Mouse (Mus musculus): ENCODE data around the gene Fezf2. TPM values are rescaled to one million over a fixed set of nuclear protein-coding genes. Genes with fewer than 3 reads are reported as not detected.

Gene Fezf2
- total RNA-seq, 4 experiments from 2014 or later, result not detected

DNA sequence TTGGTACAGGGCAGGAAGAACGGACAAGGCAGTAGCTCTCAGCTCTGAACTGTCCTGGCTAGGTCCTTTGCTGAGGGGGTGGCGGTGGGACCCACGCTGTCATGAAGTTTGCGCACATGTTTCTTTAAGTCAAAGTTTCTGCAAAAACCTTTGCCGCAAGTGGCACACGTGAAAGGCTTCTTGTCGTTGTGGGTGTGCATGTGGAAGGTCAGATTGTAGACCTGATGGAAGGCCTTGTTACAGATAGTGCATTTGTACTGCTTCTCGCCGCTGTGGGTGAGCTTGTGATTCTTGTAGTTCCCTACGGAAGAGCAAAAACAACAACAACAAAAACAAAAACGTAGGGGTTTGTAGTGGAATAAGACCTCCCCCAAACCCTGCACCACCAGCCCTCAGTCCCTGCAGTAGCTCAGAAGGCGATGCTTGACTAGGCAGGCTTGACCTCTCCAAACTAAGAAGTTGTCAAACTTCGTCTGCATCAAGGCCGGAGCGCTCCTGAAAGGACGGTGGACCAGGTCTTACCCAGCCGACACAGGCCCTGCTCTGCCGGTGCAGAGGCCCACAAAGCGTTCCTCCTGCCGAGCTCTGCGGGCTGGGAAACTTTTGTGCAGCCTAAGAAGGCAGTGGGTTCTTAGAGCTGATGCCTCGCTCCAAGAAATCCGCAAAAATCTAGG is 5.4 kb downstream of the Fezf2 start:
- DNase-seq (ENCODE audit: low spot score), result no peak

DNA sequence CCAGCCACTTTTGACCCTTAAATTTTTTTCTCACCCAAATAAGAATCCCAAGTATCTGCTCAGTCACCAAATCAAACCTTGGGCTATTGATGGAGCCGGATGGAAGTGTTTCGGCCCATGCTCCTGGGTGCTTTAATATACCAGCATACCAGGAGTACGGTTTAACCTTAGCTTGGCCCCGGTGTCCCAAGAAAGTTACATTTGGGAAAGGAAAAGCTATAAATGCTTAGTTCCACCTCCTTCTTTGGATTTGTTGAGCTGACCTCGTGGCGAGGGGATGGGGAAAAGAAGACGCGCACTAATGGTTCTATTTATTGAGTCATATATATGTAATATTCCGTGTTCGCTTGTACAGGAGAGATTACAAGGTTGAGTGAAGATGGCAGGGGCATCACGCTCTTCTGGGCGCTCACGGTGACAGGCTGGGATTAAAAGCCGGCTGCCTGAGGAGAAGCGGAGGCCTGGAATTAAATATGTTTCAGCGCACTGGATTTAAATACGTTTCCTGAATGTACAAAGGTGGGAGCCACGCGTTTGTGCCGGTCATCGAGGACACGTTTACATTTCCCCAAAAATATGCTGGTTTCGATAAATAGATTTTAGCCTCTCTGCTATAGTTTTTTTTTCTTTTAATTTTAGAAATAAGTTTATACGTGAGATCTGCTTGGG is 6.1 kb downstream of the Fezf2 start:
- no peak for DNase-seq (ENCODE audit: low spot score)

DNA sequence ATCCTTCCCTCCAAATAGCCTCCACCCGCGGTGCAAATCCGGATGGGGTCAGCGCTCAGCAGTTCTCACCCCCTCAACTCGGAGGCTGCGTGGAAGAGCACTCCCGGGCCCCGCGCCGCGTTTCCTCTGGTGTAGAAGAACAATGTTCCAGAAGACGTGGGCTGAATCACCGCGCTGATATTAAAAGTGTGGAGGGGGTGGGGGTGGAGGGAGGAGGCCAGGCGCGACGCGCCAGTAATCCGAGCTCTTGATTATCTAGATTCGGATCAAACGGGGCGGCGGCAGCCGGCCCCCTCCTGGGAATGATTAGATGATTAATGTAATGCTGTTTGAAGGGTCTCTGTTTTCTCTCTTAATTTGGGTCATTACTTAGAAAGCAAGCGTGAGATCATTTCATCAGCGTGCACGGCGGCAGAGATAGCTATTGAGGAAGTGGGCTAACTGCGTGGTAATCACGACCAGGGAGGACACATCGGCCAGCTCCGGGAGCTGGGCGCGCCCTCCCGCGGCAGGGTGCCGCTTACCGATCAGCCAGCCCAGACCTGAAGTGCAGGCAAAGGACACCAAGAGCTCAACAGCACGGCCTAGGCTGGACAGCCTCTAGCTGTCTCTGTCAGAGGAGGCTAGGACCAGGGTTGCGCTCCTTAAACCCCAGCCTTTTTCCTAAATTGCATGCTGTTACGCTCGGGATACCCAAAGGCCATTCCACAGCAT is 6.8 kb downstream of the Fezf2 start:
- no peak for DNase-seq (ENCODE audit: low spot score)

DNA sequence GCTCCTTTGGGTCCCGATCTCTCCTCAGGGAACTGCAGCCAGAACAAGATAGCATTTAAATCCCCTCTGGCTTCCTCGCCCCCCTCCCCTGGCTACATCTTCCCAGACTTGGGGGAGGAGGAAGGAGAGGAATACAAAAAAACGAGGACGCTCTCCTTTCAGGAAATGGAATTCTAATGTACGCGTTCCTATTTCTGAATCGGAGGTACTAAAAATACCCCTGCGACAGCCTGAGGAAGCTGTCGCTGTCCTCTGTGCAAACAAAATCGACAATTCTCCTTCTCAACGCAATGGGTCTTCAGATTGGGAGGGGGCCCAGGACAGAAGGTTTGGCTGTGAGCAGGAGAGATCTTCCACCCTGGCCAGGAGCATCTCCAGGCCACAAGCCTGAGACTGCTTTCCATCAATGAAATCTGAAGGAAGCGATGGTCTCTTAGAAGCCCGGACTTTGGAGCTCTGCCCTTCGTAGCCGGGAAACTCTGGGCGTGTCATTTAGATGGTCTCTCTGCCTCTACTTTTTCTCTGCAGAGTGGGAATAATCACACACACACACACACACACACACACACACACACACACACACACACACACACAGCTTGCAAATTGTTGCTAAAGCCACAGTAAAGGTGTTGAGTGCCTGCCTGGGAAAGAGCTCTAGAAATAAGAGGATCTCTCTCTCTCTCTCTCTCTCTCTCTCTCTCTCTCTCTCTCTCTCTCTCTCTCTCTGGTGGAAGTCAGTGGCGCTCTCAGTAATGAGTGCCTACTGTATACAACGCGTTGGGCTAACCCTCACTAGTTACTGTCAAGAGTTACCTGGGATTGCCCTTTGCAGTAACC is 7.5 kb downstream of the Fezf2 start:
- DNase-seq (ENCODE audit: low spot score), result no peak

DNA sequence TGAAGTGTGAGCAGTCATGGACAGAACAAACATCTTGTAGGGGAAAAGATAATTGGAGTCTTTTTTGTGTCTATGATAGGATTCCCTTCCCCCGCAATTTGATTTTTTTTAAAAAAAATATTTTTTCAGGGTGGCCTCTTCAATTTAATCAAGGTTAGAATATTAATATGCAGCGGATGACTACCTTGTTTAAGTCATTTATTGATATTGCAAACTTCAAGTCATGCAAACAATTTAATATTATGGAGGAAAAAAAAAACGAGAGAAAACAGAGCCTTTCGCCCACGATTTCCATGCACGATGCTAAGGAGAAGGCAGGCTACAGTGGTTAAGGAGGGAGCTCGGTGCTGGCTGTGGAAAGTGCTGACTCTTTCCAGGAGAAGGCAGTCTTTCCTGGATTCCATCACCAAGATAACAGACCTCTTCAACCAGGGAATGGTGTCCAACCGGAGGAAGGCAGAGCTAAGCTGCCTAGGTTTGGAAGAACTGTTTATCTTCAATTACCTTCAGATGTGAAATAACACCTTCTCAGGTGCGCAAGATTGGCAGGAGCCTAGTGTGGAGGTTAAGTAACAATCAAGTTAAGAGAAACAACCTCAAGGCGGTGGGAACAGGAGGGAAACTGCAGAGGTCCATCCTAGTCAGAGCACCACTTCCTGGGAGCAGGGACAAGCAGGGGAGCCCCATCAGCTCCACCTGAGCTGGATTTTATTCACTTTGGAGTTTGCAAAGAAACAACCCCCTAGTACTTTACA is 9.0 kb downstream of the Fezf2 start:
- DNase-seq (ENCODE audit: low spot score), result no peak

DNA sequence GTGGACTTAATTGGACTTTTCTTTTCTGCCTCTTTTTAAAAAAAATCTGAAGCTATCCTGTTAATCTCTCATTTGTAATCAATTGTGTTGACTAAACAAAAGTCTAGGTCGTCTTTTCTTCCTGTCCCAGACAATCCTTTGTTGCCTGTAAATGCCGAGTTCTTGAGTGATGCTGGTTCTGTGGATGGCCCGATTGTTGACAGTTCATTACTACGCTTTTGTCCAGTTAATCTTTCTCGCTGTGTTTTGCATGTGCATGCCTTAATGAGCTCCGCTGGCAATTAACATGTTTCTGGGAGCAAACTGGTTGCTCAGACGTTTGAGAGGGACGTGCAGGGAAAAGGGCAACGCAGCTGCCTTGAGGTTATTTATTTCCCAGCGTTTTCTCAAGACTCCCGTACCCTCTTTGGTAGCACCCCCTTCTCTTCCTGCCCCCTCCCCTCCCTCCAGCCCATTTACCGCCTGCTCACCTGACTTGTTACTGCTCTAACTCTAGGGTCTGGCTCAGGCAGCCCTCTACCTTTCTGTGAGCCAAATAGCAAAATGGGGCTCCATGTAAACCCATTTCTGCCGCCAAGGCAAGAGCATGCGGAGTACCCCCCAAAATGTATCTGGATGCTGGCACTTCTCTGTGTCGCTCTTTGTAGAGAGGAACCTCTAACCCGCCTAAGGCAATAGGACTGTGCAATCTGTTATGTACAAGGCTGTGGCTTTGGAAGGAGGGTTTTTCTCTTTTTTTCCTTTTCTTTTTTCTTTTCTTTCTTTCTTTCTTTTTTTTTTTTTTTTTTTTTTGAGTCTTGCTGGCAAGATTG is 9.8 kb downstream of the Fezf2 start:
- DNase-seq (ENCODE audit: low spot score), result no peak

DNA sequence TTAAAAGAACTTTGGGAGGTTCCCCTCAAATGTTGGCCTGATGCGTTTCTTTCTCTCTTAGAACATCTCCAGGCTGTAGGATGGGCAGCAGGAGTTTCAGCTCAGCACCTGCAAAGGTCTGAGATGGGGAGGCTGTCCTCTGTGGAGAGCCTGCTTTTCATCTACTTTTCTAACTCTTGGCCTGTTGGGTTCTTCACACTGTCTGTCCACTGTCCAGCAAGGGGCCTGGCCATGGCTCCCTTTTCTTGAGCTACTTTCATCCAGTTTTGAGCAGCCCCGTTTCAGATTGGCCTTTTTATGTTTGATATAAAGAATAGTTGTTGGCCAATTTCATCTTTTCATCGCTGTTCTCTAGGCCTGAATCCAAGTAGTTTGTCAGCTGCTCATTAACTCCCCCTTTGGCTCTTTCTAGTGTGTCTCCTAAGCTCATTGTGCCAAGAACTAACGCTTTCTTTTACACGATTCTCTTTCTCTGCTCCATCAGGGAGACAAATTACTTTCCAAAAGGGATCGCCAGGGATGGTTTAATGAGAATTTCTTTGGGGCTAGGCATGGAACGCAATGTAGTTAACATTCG is 10.5 kb downstream of the Fezf2 start:
- no peak for DNase-seq (ENCODE audit: low spot score)

DNA sequence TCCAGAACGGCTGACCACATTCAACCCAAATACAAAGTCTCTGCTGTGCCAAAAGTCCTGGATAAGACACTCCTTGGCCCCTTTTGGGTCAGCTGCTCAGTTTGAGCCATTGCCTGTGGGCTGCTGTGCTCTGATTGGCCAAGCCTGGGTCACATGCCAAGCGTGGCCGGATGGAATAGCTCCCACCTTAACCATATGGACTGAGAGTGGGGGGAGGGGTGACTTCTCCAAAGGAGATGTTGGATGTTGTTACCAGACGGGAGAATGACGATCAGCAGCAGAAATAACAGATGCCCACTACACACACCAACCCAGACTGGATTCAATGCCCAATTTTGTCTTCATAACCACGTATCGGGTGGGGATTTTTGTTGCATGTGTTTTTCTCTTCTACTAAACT is 13.1 kb downstream of the Fezf2 start:
- no peak for DNase-seq (ENCODE audit: low spot score)

DNA sequence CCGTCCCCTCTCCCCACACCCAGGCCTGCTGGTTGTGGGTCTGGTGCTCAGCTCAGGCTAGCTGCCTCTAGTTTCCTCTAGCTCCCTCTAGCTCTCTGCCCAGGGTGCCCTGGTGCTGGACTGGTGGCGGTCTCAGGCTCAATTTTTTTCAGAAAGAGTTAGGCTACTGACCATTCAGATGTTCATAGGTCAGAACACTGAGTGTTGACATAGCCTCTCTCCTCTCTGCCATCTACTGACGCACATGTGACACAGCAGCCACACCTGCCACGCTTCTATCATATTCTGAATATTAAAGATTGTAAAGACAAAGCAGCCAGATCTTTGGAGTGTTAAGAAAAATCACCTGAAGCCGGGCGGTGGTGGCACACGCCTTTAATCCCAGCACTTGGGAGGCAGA is 14.4 kb downstream of the Fezf2 start:
- no peak for DNase-seq (ENCODE audit: low spot score)

DNA sequence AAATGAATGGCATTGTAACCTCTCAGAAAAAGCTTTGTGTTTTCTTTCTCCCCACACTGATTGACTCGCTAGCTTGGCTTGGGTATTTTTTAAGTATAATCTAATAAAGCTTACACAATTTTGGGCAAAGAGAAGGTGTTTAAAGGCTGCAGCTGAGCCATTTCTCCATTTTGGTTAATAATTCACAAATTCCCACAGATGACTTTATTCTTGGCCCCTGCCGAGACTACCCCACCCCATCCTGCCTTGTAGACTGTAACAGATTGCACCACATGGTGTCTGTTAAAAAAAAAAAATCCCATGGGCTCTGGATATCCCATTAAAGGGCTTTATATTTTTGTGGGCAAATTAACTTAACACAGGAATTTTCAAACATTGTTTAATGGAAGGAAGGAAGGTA is 44.9 kb downstream of the Fezf2 start:
- no peak for DNase-seq (ENCODE audit: low spot score)

DNA sequence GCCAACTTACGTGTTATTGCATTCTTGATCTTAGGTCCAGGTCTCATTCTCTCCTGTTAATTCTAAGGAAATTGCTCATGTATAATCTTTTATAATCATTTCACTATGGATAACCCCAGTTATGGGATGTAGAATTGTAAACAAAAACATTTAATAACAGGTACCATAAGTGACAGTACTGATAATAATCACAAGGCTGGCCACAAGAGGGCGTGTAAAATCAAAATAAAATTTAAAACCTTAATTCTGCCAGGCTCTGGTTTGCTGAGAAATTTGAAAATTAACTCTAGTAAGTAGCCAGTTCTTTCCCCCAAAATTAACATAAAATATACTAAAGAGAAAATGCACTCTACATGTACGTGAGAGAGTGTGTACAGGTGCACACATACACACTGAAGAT is 47.3 kb downstream of the Fezf2 start:
- no peak for DNase-seq (ENCODE audit: low spot score)

DNA sequence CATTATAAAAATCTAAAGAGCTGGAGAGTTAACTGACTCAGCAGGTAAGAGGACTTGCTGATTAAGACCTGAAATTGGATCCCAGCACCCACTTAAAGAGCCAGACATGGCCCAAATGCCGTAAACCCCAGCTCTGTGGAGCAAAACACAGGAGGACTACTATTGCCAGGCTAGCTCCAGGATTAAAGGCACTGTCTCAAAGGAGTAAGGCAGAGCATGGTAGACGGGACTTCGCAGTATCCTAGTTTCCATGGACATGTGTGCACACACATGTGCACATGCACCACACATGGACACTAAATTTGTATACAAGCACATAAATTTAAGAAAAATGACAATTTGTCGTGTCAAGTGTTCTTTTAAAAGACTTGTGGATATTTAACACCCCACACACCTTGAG is 47.7 kb downstream of the Fezf2 start:
- no peak for DNase-seq (ENCODE audit: low spot score)

DNA sequence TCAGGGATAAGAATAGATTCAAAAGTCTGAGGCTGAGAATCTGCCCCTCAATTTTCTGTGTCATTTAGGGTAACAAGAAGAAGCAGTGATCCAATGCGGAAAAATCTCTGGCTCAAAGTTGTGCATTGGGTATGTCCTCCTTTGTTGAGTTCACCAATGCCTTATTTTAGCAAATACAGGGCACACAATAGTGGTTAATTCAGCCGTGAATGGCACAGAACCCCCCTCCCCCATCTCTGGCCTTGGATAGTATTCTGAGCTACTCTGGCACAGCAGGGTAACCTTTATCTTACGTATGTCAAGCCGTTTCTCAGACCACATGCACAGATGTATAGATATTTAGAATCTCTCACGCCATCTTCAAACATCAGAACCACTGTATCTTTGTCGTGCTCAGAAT is 48.3 kb downstream of the Fezf2 start:
- DNase-seq (ENCODE audit: low spot score), result no peak

DNA sequence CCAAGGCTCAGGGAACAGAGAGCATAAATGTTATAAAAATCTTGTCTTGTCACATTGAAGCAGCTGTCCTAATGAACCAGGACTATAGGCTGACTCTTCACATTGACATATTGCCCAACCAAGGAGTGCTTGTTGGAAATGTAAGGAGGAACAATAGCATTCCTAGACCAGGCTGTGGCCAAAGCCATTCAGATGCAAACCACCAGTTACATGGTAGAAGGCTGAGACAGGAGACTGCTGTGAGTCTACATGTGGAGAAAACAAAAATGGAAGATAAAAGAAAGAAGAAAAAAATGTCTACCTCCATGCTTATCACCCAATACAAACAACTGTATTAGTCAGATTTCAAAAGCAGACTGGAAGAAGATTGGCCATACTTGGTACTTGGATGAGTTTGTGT is 48.8 kb downstream of the Fezf2 start:
- no peak for DNase-seq (ENCODE audit: low spot score)

DNA sequence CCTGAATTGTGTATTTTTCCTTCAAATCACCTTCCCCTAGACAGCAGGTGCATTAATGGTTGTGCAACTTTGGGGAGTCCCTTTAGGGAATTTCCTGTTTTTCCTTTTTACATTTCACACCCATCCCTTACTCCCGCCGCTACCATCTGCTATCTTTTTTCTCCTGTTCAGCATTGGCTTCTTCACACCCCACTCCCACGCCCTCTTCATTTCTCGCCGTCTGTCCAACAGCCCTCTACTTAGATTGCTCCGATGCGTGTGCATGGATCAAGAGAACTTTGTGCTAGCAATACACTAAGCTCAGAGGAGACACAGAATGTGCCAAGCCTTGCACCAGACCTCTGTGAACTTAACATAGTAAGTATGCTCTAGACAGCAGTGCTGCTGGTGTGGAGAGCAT is 51.6 kb downstream of the Fezf2 start:
- DNase-seq (ENCODE audit: low spot score), result no peak

Other genes starting within 250 kb of the Fezf2 start
- under 1 TPM in 3 of 4 experiments, not detected in 1; 0.09 to 0.16 (median 0.11) TPM for gene Gm49355, start 64.2 kb downstream of the Fezf2 start, total RNA-seq (2022)
- gene 3830406C13Rik, start 64.0 kb downstream of the Fezf2 start, total RNA-seq (2022), result 10 to 100 TPM; 18.2 to 24.6 (median 21.4) TPM

Data from heart, adult 8-10 months (tissue).